Mouse (Mus musculus): ENCODE measurements around the gene Tmem59l. TPM values are rescaled to one million over a fixed set of nuclear protein-coding genes. Genes with fewer than 3 reads are reported as not detected.
"Not testable (repeated sequence)": the region's sequence is repeated elsewhere in the genome, so short reads cannot be mapped to it uniquely, and the experiment has no call there.

The Tmem59l gene
- polyA plus RNA-seq, 1 experiment from 2014 or later = 10.2 TPM

- DNase-seq (ENCODE audit: low spot score) = no peak
- ATAC-seq (ENCODE audit: low read depth) = no peak
- H3K36me3 ChIP-seq (ENCODE audit: control insufficient read depth, insufficient read depth, low read length) = peaks cover 46% of the 10 kb centered on the region
- H3K4me2 ChIP-seq (ENCODE audit: low read depth, low read length) = 0 out of 2 replicates have a peak overlapping the region, but pooled peaks have one; percentile 97
- no peak overlapping the region for H3K9ac ChIP-seq (ENCODE audit: low read depth, low read length)
- H3K27ac ChIP-seq (replicated peaks; ENCODE audit: low read depth, low read length) = no peak overlapping the region
- no peaks in the 10 kb centered on the region for H3K9me3 ChIP-seq (ENCODE audit: control insufficient read depth, low read length)
- H3K4me1 ChIP-seq (ENCODE audit: control insufficient read depth, insufficient read depth, low read length) = peaks cover 7% of the 10 kb centered on the region
- 91% methylated on average over 2 of the region's 2 CpGs for WGBS
- no peaks in the 10 kb centered on the region for H3K27me3 ChIP-seq (replicated peaks; ENCODE audit: control insufficient read depth, insufficient read depth, low read length)
- no peak overlapping the region for H3K4me3 ChIP-seq (ENCODE audit: low read depth, low read length)
Measured at GRCm38 (mm10) chr8:70511770-70512169, 24.6 kb upstream of the Tmem59l start.

GRCm38 (mm10) chr8:70511174-70511573 is 24.0 kb upstream of the Tmem59l start:
- H3K27me3 ChIP-seq (replicated peaks; ENCODE audit: control insufficient read depth, insufficient read depth, low read length); H3K9me3 ChIP-seq (ENCODE audit: control insufficient read depth, low read length): not testable (repeated sequence)

GRCm38 (mm10) chr8:70510228-70510915 is 23.2 kb upstream of the Tmem59l start, which contains the start of gene Uba52:
TSS of gene Uba52 (minus strand) at chr8:70510801.
- Histone ChIP-seq H3K36me3 (ENCODE audit: control insufficient read depth, insufficient read depth, low read length) (peaks cover 38% of the 10 kb centered on the region), H3K4me2 (ENCODE audit: low read depth, low read length) (peak within 1 kb of the TSS; percentile 97), H3K4me1 (ENCODE audit: control insufficient read depth, insufficient read depth, low read length) (peaks cover 13% of the 10 kb centered on the region), H3K27me3 (replicated peaks; ENCODE audit: control insufficient read depth, insufficient read depth, low read length) (no peaks in the 10 kb centered on the region), H3K4me3 (ENCODE audit: low read depth, low read length) (peak within 1 kb of the TSS; percentile 97), H3K9ac (ENCODE audit: low read depth, low read length) (peak within 1 kb of the TSS; percentile 99), H3K9me3 (ENCODE audit: control insufficient read depth, low read length) (no peaks in the 10 kb centered on the region), H3K27ac (replicated peaks; ENCODE audit: low read depth, low read length) (peak within 1 kb of the TSS; percentile 96)
- under 1% methylated on average over 68 of the region's 74 CpGs for WGBS
- DNase-seq (ENCODE audit: low spot score) (peak; percentile 98), ATAC-seq (ENCODE audit: low read depth) (peak; percentile 87)

More at GRCm38 (mm10) chr8:70511174-70511573, 24.0 kb upstream of the Tmem59l start:
- peaks cover 42% of the 10 kb centered on the region for H3K36me3 ChIP-seq (ENCODE audit: control insufficient read depth, insufficient read depth, low read length)
- WGBS = 84% methylated on average over 6 of the region's 6 CpGs
- ATAC-seq (ENCODE audit: low read depth); H3K9ac ChIP-seq (ENCODE audit: low read depth, low read length); H3K4me1 ChIP-seq (ENCODE audit: control insufficient read depth, insufficient read depth, low read length); H3K27ac ChIP-seq (replicated peaks; ENCODE audit: low read depth, low read length); DNase-seq (ENCODE audit: low spot score): not testable (repeated sequence)
- H3K4me2 ChIP-seq (ENCODE audit: low read depth, low read length) = peak overlapping the region; percentile 97
- peak overlapping the region; percentile 97 for H3K4me3 ChIP-seq (ENCODE audit: low read depth, low read length)

GRCm38 (mm10) chr8:70509281-70509952 is 22.3 kb upstream of the Tmem59l start:
- H3K36me3 ChIP-seq (ENCODE audit: control insufficient read depth, insufficient read depth, low read length) = peaks cover 33% of the 10 kb centered on the region
- ATAC-seq (ENCODE audit: low read depth) (no peak), DNase-seq (ENCODE audit: low spot score) (no peak)
- WGBS = 8% methylated on average over 25 of the region's 25 CpGs
- H3K4me1 ChIP-seq (ENCODE audit: control insufficient read depth, insufficient read depth, low read length) = peaks cover 22% of the 10 kb centered on the region
- no peaks in the 10 kb centered on the region for H3K27me3 ChIP-seq (replicated peaks; ENCODE audit: control insufficient read depth, insufficient read depth, low read length)
- peak overlapping the region; percentile 99 for H3K9ac ChIP-seq (ENCODE audit: low read depth, low read length)
- H3K4me2 ChIP-seq (ENCODE audit: low read depth, low read length) = peak overlapping the region; percentile 97
- H3K9me3 ChIP-seq (ENCODE audit: control insufficient read depth, low read length) = no peaks in the 10 kb centered on the region
- H3K27ac ChIP-seq (replicated peaks; ENCODE audit: low read depth, low read length) = peak overlapping the region; percentile 96
- H3K4me3 ChIP-seq (ENCODE audit: low read depth, low read length) = peak overlapping the region; percentile 97

- H3K36me3 ChIP-seq (ENCODE audit: control insufficient read depth, insufficient read depth, low read length) = peaks cover 31% of the 10 kb centered on the region
- 55% methylated on average over 5 of the region's 5 CpGs for WGBS
- H3K9ac ChIP-seq (ENCODE audit: low read depth, low read length) = no peak overlapping the region
- no peak for DNase-seq (ENCODE audit: low spot score)
- no peak overlapping the region for H3K4me3 ChIP-seq (ENCODE audit: low read depth, low read length)
- H3K4me2 ChIP-seq (ENCODE audit: low read depth, low read length) = peak overlapping the region; percentile 63; the same call in 1 of the 2 replicates
- peaks cover 14% of the 10 kb centered on the region for H3K27me3 ChIP-seq (replicated peaks; ENCODE audit: control insufficient read depth, insufficient read depth, low read length)
- peak overlapping the region; percentile 87 for H3K27ac ChIP-seq (replicated peaks; ENCODE audit: low read depth, low read length)
- ATAC-seq (ENCODE audit: low read depth) = no peak
- H3K9me3 ChIP-seq (ENCODE audit: control insufficient read depth, low read length) = no peaks in the 10 kb centered on the region
- H3K4me1 ChIP-seq (ENCODE audit: control insufficient read depth, insufficient read depth, low read length) = peaks cover 33% of the 10 kb centered on the region
Measured at GRCm38 (mm10) chr8:70507027-70507393, 19.9 kb upstream of the Tmem59l start.

GRCm38 (mm10) chr8:70506328-70507026 is 19.3 kb upstream of the Tmem59l start, which contains the start of gene Rex1bd:
TSS of gene Rex1bd (minus strand) at chr8:70506752.
- Histone ChIP-seq H3K9me3 (ENCODE audit: control insufficient read depth, low read length) (no peaks in the 10 kb centered on the region), H3K4me1 (ENCODE audit: control insufficient read depth, insufficient read depth, low read length) (peaks cover 35% of the 10 kb centered on the region), H3K27ac (replicated peaks; ENCODE audit: low read depth, low read length) (peak within 1 kb of the TSS; percentile 87), H3K9ac (ENCODE audit: low read depth, low read length) (peak within 1 kb of the TSS; percentile 81), H3K4me2 (ENCODE audit: low read depth, low read length) (peak within 1 kb of the TSS; percentile 63), H3K4me3 (ENCODE audit: low read depth, low read length) (peak within 1 kb of the TSS; percentile 59), H3K27me3 (replicated peaks; ENCODE audit: control insufficient read depth, insufficient read depth, low read length) (peaks cover 19% of the 10 kb centered on the region), H3K36me3 (ENCODE audit: control insufficient read depth, insufficient read depth, low read length) (peaks cover 30% of the 10 kb centered on the region)
- ATAC-seq (ENCODE audit: low read depth) (peak; percentile 86), DNase-seq (ENCODE audit: low spot score) (peak; percentile 97)
- 2% methylated on average over 31 of the region's 40 CpGs for whole genome bisulfite sequencing

- WGBS = 24% methylated on average over 24 of the region's 32 CpGs
- no peaks in the 10 kb centered on the region for H3K9me3 ChIP-seq (ENCODE audit: control insufficient read depth, low read length)
- peaks cover 30% of the 10 kb centered on the region for H3K36me3 ChIP-seq (ENCODE audit: control insufficient read depth, insufficient read depth, low read length)
- H3K9ac ChIP-seq (ENCODE audit: low read depth, low read length) = peak overlapping the region; percentile 81
- H3K27ac ChIP-seq (replicated peaks; ENCODE audit: low read depth, low read length) = peak overlapping the region; percentile 70; the same call in 1 of the 2 replicates
- ATAC-seq (ENCODE audit: low read depth) (peak; percentile 16), DNase-seq (ENCODE audit: low spot score) (no peak)
- peak overlapping the region; percentile 59 for H3K4me3 ChIP-seq (ENCODE audit: low read depth, low read length)
- peak overlapping the region; percentile 63 for H3K4me2 ChIP-seq (ENCODE audit: low read depth, low read length)
- H3K27me3 ChIP-seq (replicated peaks; ENCODE audit: control insufficient read depth, insufficient read depth, low read length) = peaks cover 26% of the 10 kb centered on the region
- peaks cover 37% of the 10 kb centered on the region for H3K4me1 ChIP-seq (ENCODE audit: control insufficient read depth, insufficient read depth, low read length)
Measured at GRCm38 (mm10) chr8:70505698-70506327, 18.7 kb upstream of the Tmem59l start.

GRCm38 (mm10) chr8:70504851-70505250 is 17.7 kb upstream of the Tmem59l start:
- Histone ChIP-seq H3K9me3 (ENCODE audit: control insufficient read depth, low read length) (no peaks in the 10 kb centered on the region), H3K4me2 (ENCODE audit: low read depth, low read length) (peak overlapping the region; percentile 63), H3K36me3 (ENCODE audit: control insufficient read depth, insufficient read depth, low read length) (peaks cover 30% of the 10 kb centered on the region), H3K27me3 (replicated peaks; ENCODE audit: control insufficient read depth, insufficient read depth, low read length) (peaks cover 31% of the 10 kb centered on the region), H3K27ac (replicated peaks; ENCODE audit: low read depth, low read length) (peak overlapping the region; percentile 70), H3K4me1 (ENCODE audit: control insufficient read depth, insufficient read depth, low read length) (peaks cover 43% of the 10 kb centered on the region), H3K9ac (ENCODE audit: low read depth, low read length) (no peak overlapping the region), H3K4me3 (ENCODE audit: low read depth, low read length) (peak overlapping the region; percentile 59; the same call in 1 of the 2 replicates)
- whole genome bisulfite sequencing = 50% methylated on average over 3 of the region's 3 CpGs
- peak; percentile 68 for DNase-seq (ENCODE audit: low spot score)
- ATAC-seq (ENCODE audit: low read depth) = no peak
